ENCODE assay signal across 8 mouse cellular contexts in the genomic region with DNA sequence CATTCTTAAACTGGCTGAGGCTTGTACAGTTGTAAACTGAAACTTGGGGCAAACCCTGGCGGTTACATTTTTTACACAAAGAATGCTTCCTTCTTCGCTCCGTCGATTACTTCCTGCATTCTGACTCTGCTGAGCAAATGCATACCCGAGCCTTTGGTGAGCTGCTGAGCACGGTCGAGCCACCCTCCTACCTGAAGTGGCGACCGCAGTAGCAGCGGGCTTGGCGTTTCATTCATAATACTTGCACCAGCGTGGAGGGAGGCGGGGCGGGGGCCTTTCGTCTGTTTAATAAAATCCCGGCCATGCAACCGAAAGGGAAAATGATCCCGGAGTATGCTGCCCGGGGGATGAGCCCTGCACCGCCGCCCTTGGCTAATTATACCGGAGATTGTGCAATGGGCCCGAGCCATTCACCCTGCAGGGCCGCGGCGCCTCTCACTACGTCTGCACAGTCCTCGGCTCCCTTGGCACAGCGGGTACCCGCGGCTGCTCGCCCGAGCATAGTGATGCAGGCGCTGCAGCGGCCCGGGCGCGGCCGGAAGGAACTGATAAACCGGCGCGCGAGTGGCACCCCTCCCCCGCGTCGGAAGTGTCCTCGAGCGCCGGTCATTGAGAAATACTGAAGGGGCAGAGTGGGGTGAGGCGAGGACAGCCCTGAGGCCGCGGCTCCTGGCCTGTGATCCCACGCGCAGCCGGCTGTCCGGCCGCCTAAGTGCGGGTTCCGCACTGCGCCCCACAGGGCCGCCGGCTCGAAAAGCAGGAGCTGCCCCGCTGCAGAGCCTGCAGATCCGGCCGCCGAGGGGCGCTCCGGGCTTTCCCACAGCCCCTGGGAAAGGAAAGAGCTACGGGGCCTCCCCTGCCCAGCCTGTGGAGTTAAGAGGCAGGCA. TPM values are rescaled to one million over a fixed set of nuclear protein-coding genes. Genes with fewer than 3 reads are reported as not detected.
DNase-seq lines count a peak whose midpoint lies in the region; ATAC-seq and TF ChIP-seq lines count a peak whose summit lies in the region.

No protein-coding gene starts in this region.

- no peak for TF ChIP-seq CTCF in embryonic fibroblast, embryonic 13.5 days (IDR thresholded peaks at IDR 0.05; ENCODE audit: borderline replicate concordance, insufficient read depth, low read length)

- H3K9me3 ChIP-seq in heart, embryonic 11.5 days (replicated peaks; ENCODE audit: control insufficient read depth, low read length), result no peaks in the 10 kb centered on the region
- H3K9me3 ChIP-seq in kidney, embryonic 15.5 days (replicated peaks), result no peaks in the 10 kb centered on the region
- no peaks in the 10 kb centered on the region for H3K9me3 ChIP-seq in liver, embryonic 11.5 days (ENCODE audit: control insufficient read depth, low read length)

- H3K4me1 ChIP-seq in embryonic fibroblast, embryonic 13.5 days (ENCODE audit: control insufficient read depth, insufficient read depth, low read length), result no peaks in the 10 kb centered on the region; the same call in none of the 2 replicates
- peaks cover 10% of the 10 kb centered on the region for H3K4me1 ChIP-seq in heart, embryonic 11.5 days (ENCODE audit: control insufficient read depth, insufficient read depth, low read length)
- H3K4me1 ChIP-seq in kidney, embryonic 15.5 days, result peaks cover 33% of the 10 kb centered on the region
- H3K4me1 ChIP-seq in liver, embryonic 11.5 days (replicated peaks; ENCODE audit: control insufficient read depth, insufficient read depth, low read length), result peaks cover 8% of the 10 kb centered on the region

- peak overlapping the region; percentile 89 for H3K4me2 ChIP-seq in heart, embryonic 11.5 days
- H3K4me2 ChIP-seq in kidney, embryonic 15.5 days, result peak overlapping the region; percentile 91
- H3K4me2 ChIP-seq in liver, embryonic 11.5 days, result peak overlapping the region; percentile 85

- H3K36me3 ChIP-seq in heart, embryonic 11.5 days (ENCODE audit: control insufficient read depth, insufficient read depth, low read length), result no peaks in the 10 kb centered on the region
- H3K36me3 ChIP-seq in kidney, embryonic 15.5 days, result no peaks in the 10 kb centered on the region
- no peaks in the 10 kb centered on the region for H3K36me3 ChIP-seq in liver, embryonic 11.5 days (ENCODE audit: control insufficient read depth, insufficient read depth, low read length)

- H3K27me3 ChIP-seq in heart, embryonic 11.5 days (ENCODE audit: control insufficient read depth, insufficient read depth, low read length), result no peaks in the 10 kb centered on the region
- H3K27me3 ChIP-seq in kidney, embryonic 15.5 days, result no peaks in the 10 kb centered on the region
- no peaks in the 10 kb centered on the region for H3K27me3 ChIP-seq in liver, embryonic 11.5 days (replicated peaks; ENCODE audit: control insufficient read depth, insufficient read depth, low read length)

- H3K27ac ChIP-seq in embryonic fibroblast, embryonic 13.5 days (ENCODE audit: insufficient read depth, low read length), result peak overlapping the region; percentile 98
- peak overlapping the region; percentile 84 for H3K27ac ChIP-seq in heart, embryonic 11.5 days (ENCODE audit: low read depth, low read length)
- peak overlapping the region; percentile 94 for H3K27ac ChIP-seq in kidney, embryonic 15.5 days
- H3K27ac ChIP-seq in liver, embryonic 11.5 days (ENCODE audit: low read depth, low read length), result peak overlapping the region; percentile 86

- peak overlapping the region; percentile 78 for H3K9ac ChIP-seq in heart, embryonic 11.5 days (ENCODE audit: low read depth, low read length)
- peak overlapping the region; percentile 64 for H3K9ac ChIP-seq in kidney, embryonic 15.5 days
- H3K9ac ChIP-seq in liver, embryonic 11.5 days (ENCODE audit: low read depth, low read length), result peak overlapping the region; percentile 69

- peak; percentile 53 for TF ChIP-seq POLR2A in embryonic fibroblast, embryonic 13.5 days (IDR thresholded peaks at IDR 0.05; ENCODE audit: low read depth, low read length)

- DNase-seq in CD4-positive helper T cell, adult 2 months (ENCODE audit: low read depth, low spot score), result peak; percentile 85
- DNase-seq in brain, adult 2 months (ENCODE audit: low read depth, low spot score), result peak; percentile 93
- DNase-seq in liver, embryonic 11.5 days (ENCODE audit: low spot score), result peak; percentile 88
- DNase-seq in spleen, postnatal 36 days (ENCODE audit: low spot score in 2 of 2), result peak; percentile 78 to 82

- peak; percentile 65 for ATAC-seq in heart, embryonic 11.5 days (replicated peaks; ENCODE audit: insufficient number of reproducible peaks, low FRiP score, low TSS enrichment)
- peak; percentile 75 for ATAC-seq in kidney, embryonic 15.5 days (replicated peaks; ENCODE audit: low FRiP score)
- peak; percentile 81 for ATAC-seq in liver, embryonic 11.5 days (replicated peaks; ENCODE audit: low FRiP score)
- ATAC-seq in monocyte, adult 5-6 weeks (replicated peaks; ENCODE audit: insufficient number of reproducible peaks, low FRiP score, low TSS enrichment, poor library complexity, severe bottlenecking), result peak; percentile 57

- WGBS in heart, embryonic 11.5 days (ENCODE audit: insufficient replicate concordance), result under 1% methylated on average over 70 of the region's 70 CpGs
- under 1% methylated on average over 70 of the region's 70 CpGs for WGBS in kidney, embryonic 15.5 days
- WGBS in liver, embryonic 11.5 days, result under 1% methylated on average over 70 of the region's 70 CpGs

- peak overlapping the region; percentile 51 for H3K4me3 ChIP-seq in embryonic fibroblast, embryonic 13.5 days (ENCODE audit: insufficient read depth, low read length)
- H3K4me3 ChIP-seq in heart, embryonic 11.5 days (ENCODE audit: low read depth, low read length), result peak overlapping the region; percentile 72
- H3K4me3 ChIP-seq in kidney, embryonic 15.5 days (replicated peaks), result peak overlapping the region; percentile 73
- peak overlapping the region; percentile 71 for H3K4me3 ChIP-seq in liver, embryonic 11.5 days (ENCODE audit: low read depth, low read length)

RNA-seq across cellular contexts. Expression of a gene that starts 4.1 kb away (rescaled TPM):
- polyA plus RNA-seq in embryonic fibroblast, embryonic 13.5 days (2011; ENCODE audit: insufficient read length, low read depth, missing spikeins), result 26.3 and 27.7 TPM in 2 replicates
- 4.4 and 4.7 TPM in 2 replicates for polyA plus RNA-seq in heart, embryonic 11.5 days (2014; fragmentation: Nextera tagmentation; extraction: Ambion mirVana)
- polyA plus RNA-seq in kidney, embryonic 15.5 days (2015; fragmentation: Nextera tagmentation; extraction: Ambion mirVana), result 9.8 and 11.0 TPM in 2 replicates
- polyA plus RNA-seq in liver, embryonic 11.5 days (2014; fragmentation: Nextera tagmentation; extraction: Ambion mirVana), result 4.8 and 5.0 TPM in 2 replicates
- 4.4 to 10.0 TPM (median 6.4 TPM) in 3 replicates for total RNA-seq in monocyte, adult 5-6 weeks (2017)

Comparison
In these comparisons a context has a peak if more than half of its experiments do, and no peak if none do; other contexts are left out.
1. Peak in every context shown above with its lines: DNase-seq, ATAC-seq, H3K4me3 ChIP-seq and H3K27ac ChIP-seq.